Mouse (Mus musculus) forebrain, postnatal 0 days (tissue): ENCODE measurements around the gene Dctn3. TPM values are rescaled to one million over a fixed set of nuclear protein-coding genes. Genes with fewer than 3 reads are reported as not detected.
A peak's percentile ranks its signal among the peaks of the same experiment; 100 is the strongest.

ENCODE experiments used
- ATAC-seq: fragments of 200-750 bp; cut with Nextera tagmentation; 2 replicates; pipeline ENCODE4 v1.8.0; 2017; ENCODE audit warnings: mild to moderate bottlenecking, moderate library complexity
- DNase-seq: peaks from one replicate; pipeline ENCODE4 v3.0.0-alpha.2; 2015
- H3K27ac ChIP-seq: fragments of 300-500 bp; sonication (generic); 2 replicates; pipeline ENCODE4 v1.5.1; 2014; ENCODE audit warnings: low read depth, mild to moderate bottlenecking, antibody characterized with exemption, low read length, moderate library complexity, mixed read lengths
- H3K27me3 ChIP-seq: fragments of 300-500 bp; sonication (generic); 2 replicates; pipeline ENCODE4 v1.6.1; 2014; ENCODE audit warnings: mild to moderate bottlenecking, low read length, mixed read lengths; ENCODE audit not compliant: insufficient read depth
- H3K36me3 ChIP-seq: fragments of 300-500 bp; sonication (generic); 2 replicates; pipeline ENCODE4 v1.6.1; 2014; ENCODE audit warnings: mild to moderate bottlenecking, moderate library complexity; ENCODE audit not compliant: insufficient read depth
- H3K4me1 ChIP-seq: fragments of 300-500 bp; sonication (generic); 2 replicates; pipeline ENCODE4 v1.6.1; 2014; ENCODE audit warnings: antibody characterized with exemption; ENCODE audit not compliant: insufficient read depth
- H3K4me2 ChIP-seq: fragments of 300-500 bp; sonication (generic); 2 replicates; pipeline ENCODE4 v1.6.1; 2014; ENCODE audit warnings: low read depth, mild to moderate bottlenecking, moderate library complexity
- H3K4me3 ChIP-seq: fragments of 300-500 bp; sonication (generic); 2 replicates; pipeline ENCODE4 v1.5.1; 2014; ENCODE audit warnings: low read depth, low read length, mixed read lengths
- H3K9ac ChIP-seq: fragments of 300-500 bp; sonication (generic); 2 replicates; pipeline ENCODE4 v1.6.1; 2014; ENCODE audit warnings: mild to moderate bottlenecking
- H3K9me3 ChIP-seq: fragments of 300-500 bp; sonication (generic); 2 replicates; pipeline ENCODE4 v1.6.1; 2016; ENCODE audit warnings: low read length
- CTCF ChIP-seq: sonication (generic); IDR thresholded peaks from 2 replicates; pipeline ENCODE4 v1.5.1; 2016; ENCODE audit warnings: antibody characterized with exemption, control low read depth, low read depth
- WGBS: fragments of 180-500 bp; shearing (Covaris S2); extraction: QIAGEN DNeasy Blood & Tissue Kit; methylation state at CpG from one replicate; pipeline ENCODE4 v1.1.7; 2014; 5-methylcytosine and 5-hydroxymethylcytosine counted together
- polyA plus RNA-seq: library from polyadenylated mRNA; unstranded; fragments of >200 nt; fragmentation: Nextera tagmentation; extraction: Ambion mirVana; gene quantifications from 2 replicates; pipeline ENCODE4 v1.2.1, GENCODE M21; 2015
- total RNA-seq: library from RNA; depleted of rRNA; stranded (reverse); fragments of >200 nt; gene quantifications from 2 replicates; pipeline ENCODE4 v1.2.3, GENCODE M21; 2014

The Dctn3 gene
- total and polyA plus RNA-seq, 2 experiments from 2014 or later = 184 to 378 TPM

- no peaks in the 10 kb centered on the region for H3K36me3 ChIP-seq
- H3K4me3 ChIP-seq = peak overlapping the region; percentile 18
- ATAC-seq (peak; percentile 69), DNase-seq (peak; percentile 56)
- H3K9me3 ChIP-seq = no peaks in the 10 kb centered on the region
- WGBS = 3% methylated on average over 15 of the region's 15 CpGs
- 0 out of 2 replicates have a peak overlapping the region, but pooled peaks have one; percentile 10 for H3K9ac ChIP-seq
- peak overlapping the region; percentile 29; the same call in 1 of the 2 replicates for H3K27ac ChIP-seq
- H3K4me1 ChIP-seq = 0 out of 2 replicates have a peak, but pooled peaks cover 12% of the 10 kb centered on the region
- H3K4me2 ChIP-seq = peak overlapping the region; percentile 42
- TF ChIP-seq CTCF = no peak
- no peaks in the 10 kb centered on the region for H3K27me3 ChIP-seq
Observed at GRCm38 (mm10) chr4:41760288-41760721, 37.3 kb upstream of the Dctn3 start.

GRCm38 (mm10) chr4:41759656-41760287, 36.8 kb upstream of the Dctn3 start:
- WGBS = 52% methylated on average over 6 of the region's 6 CpGs
- TF ChIP-seq CTCF = no peak
- H3K27ac ChIP-seq = peak overlapping the region; percentile 29; the same call in 1 of the 2 replicates

GRCm38 (mm10) chr4:41759206-41759605, 36.2 kb upstream of the Dctn3 start:
- H3K9ac ChIP-seq = no peak overlapping the region
- H3K4me3 ChIP-seq = no peak overlapping the region
- no peaks in the 10 kb centered on the region for H3K27me3 ChIP-seq
- DNase-seq = no peak
- no peak overlapping the region for H3K27ac ChIP-seq
- ATAC-seq = no peak
- TF ChIP-seq CTCF = no peak
- H3K9me3 ChIP-seq = no peaks in the 10 kb centered on the region
- 77% methylated on average over 9 of the region's 9 CpGs for WGBS
- no peaks in the 10 kb centered on the region for H3K36me3 ChIP-seq
- 0 out of 2 replicates have a peak, but pooled peaks cover 12% of the 10 kb centered on the region for H3K4me1 ChIP-seq
- no peak overlapping the region for H3K4me2 ChIP-seq

More at GRCm38 (mm10) chr4:41759656-41760287, 36.8 kb upstream of the Dctn3 start:
- H3K9ac ChIP-seq = 0 out of 2 replicates have a peak overlapping the region, but pooled peaks have one; percentile 10
- H3K4me2 ChIP-seq = peak overlapping the region; percentile 42
- H3K27me3 ChIP-seq = no peaks in the 10 kb centered on the region
- 0 out of 2 replicates have a peak, but pooled peaks cover 12% of the 10 kb centered on the region for H3K4me1 ChIP-seq
- DNase-seq (no peak), ATAC-seq (no peak)
- H3K9me3 ChIP-seq = no peaks in the 10 kb centered on the region
- 0 out of 2 replicates have a peak overlapping the region, but pooled peaks have one; percentile 18 for H3K4me3 ChIP-seq
- no peaks in the 10 kb centered on the region for H3K36me3 ChIP-seq

GRCm38 (mm10) chr4:41758701-41759100, 35.7 kb upstream of the Dctn3 start:
- no peak overlapping the region for H3K27ac ChIP-seq
- DNase-seq (no peak), ATAC-seq (no peak)
- H3K9me3 ChIP-seq = no peaks in the 10 kb centered on the region
- no peak overlapping the region for H3K9ac ChIP-seq
- no peak overlapping the region for H3K4me3 ChIP-seq
- no peaks in the 10 kb centered on the region for H3K36me3 ChIP-seq
- 0 out of 2 replicates have a peak, but pooled peaks cover 12% of the 10 kb centered on the region for H3K4me1 ChIP-seq
- no peak for TF ChIP-seq CTCF
- 91% methylated on average over 4 of the region's 4 CpGs for WGBS
- no peaks in the 10 kb centered on the region for H3K27me3 ChIP-seq
- H3K4me2 ChIP-seq = no peak overlapping the region

GRCm38 (mm10) chr4:41758021-41758420, 35.1 kb upstream of the Dctn3 start:
- H3K4me1 ChIP-seq = 0 out of 2 replicates have a peak, but pooled peaks cover 12% of the 10 kb centered on the region
- H3K9me3 ChIP-seq = no peaks in the 10 kb centered on the region
- no peak overlapping the region for H3K4me3 ChIP-seq
- H3K27me3 ChIP-seq = no peaks in the 10 kb centered on the region
- H3K4me2 ChIP-seq = no peak overlapping the region
- no peak for ATAC-seq
- no peak for DNase-seq
- H3K27ac ChIP-seq = no peak overlapping the region
- no peaks in the 10 kb centered on the region for H3K36me3 ChIP-seq
- TF ChIP-seq CTCF = no peak
- H3K9ac ChIP-seq = no peak overlapping the region
- 85% methylated on average over 11 of the region's 11 CpGs for WGBS

GRCm38 (mm10) chr4:41757321-41757720, 34.4 kb upstream of the Dctn3 start:
- no peak for DNase-seq
- Histone ChIP-seq H3K4me1 (0 out of 2 replicates have a peak, but pooled peaks cover 8% of the 10 kb centered on the region), H3K9ac (no peak overlapping the region), H3K4me2 (no peak overlapping the region), H3K27ac (no peak overlapping the region), H3K36me3 (no peaks in the 10 kb centered on the region), H3K9me3 (no peaks in the 10 kb centered on the region), H3K27me3 (no peaks in the 10 kb centered on the region), H3K4me3 (no peak overlapping the region)
- TF ChIP-seq CTCF = no peak
- no peak for ATAC-seq
- WGBS = 92% methylated on average over 13 of the region's 13 CpGs

- no peak for TF ChIP-seq CTCF
- DNase-seq (no peak), ATAC-seq (no peak)
- Histone ChIP-seq H3K9me3 (no peaks in the 10 kb centered on the region), H3K4me3 (peak overlapping the region; percentile 74), H3K4me2 (peak overlapping the region; percentile 93), H3K27ac (no peak overlapping the region), H3K36me3 (no peaks in the 10 kb centered on the region), H3K27me3 (no peaks in the 10 kb centered on the region), H3K4me1 (0 out of 2 replicates have a peak, but pooled peaks cover 4% of the 10 kb centered on the region), H3K9ac (0 out of 2 replicates have a peak overlapping the region, but pooled peaks have one; percentile 80)
- WGBS = 76% methylated on average over 8 of the region's 8 CpGs
Observed at GRCm38 (mm10) chr4:41756440-41756839, 33.5 kb upstream of the Dctn3 start.
